Mouse (Mus musculus) liver, postnatal 0 days (tissue): ENCODE results near the gene Ptk6.

Source experiments
- CTCF ChIP-seq: sonication (generic); IDR thresholded peaks from 2 replicates; pipeline ENCODE4 v1.5.1; 2016; ENCODE audit warnings: antibody characterized with exemption, low read depth
- EP300 ChIP-seq: IDR thresholded peaks from 2 replicates; pipeline ENCODE4 v1.6.1; 2016; ENCODE audit warnings: antibody characterized with exemption, low read depth, mild to moderate bottlenecking

DNA sequence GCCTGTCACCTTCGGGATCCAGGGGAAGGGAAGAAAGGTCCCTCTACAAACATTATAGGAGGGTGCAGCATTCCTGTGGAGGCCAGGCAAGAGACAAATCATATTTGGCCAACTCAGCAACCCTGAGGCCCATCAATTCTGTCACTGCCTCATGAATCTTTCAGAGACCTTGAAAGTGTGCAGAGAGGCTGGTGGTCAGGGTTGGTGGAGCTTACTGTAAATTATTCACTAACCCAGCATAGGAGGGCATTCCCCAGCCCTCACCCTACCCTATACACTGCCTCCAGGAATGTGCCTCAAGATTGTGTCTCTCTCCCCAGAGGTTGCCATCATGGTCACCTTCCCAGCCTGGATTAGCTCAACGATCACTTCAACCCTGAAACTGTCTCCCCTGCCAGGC, 57.9 kb downstream of the Ptk6 start:
- TF ChIP-seq CTCF (no peak), EP300 (no peak)
